8 mouse cellular contexts compared by ENCODE assay signal in genomic region chr16:91043461-91044248, GRCm38 (mm10). TPM values are rescaled to one million over a fixed set of nuclear protein-coding genes. Genes with fewer than 3 reads are reported as not detected.
DNase-seq lines count a peak whose midpoint lies in the region; ATAC-seq and TF ChIP-seq lines count a peak whose summit lies in the region.

No protein-coding gene starts in this region.

- TF ChIP-seq EP300 in CH12.LX (IDR thresholded peaks at IDR 0.05; ENCODE audit: low read length) = no peak
- no peak for TF ChIP-seq EP300 in heart, postnatal 0 days (IDR thresholded peaks at IDR 0.05; ENCODE audit: low read depth)

- peak; percentile 36; the same call in 1 of the 2 replicates for ATAC-seq in erythroid progenitor cell, adult 5-6 weeks (replicated peaks; ENCODE audit: low FRiP score, poor library complexity, severe bottlenecking)
- ATAC-seq in heart, postnatal 0 days (ENCODE audit: insufficient read depth, low read depth) = peak; percentile 83
- ATAC-seq in lung, embryonic 14.5 days (ENCODE audit: insufficient read depth) = peak; percentile 71
- peak; percentile 18; the same call in 1 of the 2 replicates for ATAC-seq in neutrophil, adult 5-6 weeks (ENCODE audit: extremely low read depth, insufficient number of reproducible peaks, low FRiP score, poor library complexity, severe bottlenecking)

- H3K4me1 ChIP-seq in CH12.LX (ENCODE audit: control insufficient read depth in 1 of 2, insufficient read depth in 2 of 2) = peaks cover 10 to 24% of the 10 kb centered on the region in 2 experiments; a peak in 3 of 4 replicates
- H3K4me1 ChIP-seq in brown adipose tissue, adult 24 weeks (ENCODE audit: control insufficient read depth, insufficient read depth, insufficient read length, low read length) = peaks cover 4% of the 10 kb centered on the region
- H3K4me1 ChIP-seq in heart, postnatal 0 days (ENCODE audit: control insufficient read depth, insufficient read depth) = peaks cover 7% of the 10 kb centered on the region
- H3K4me1 ChIP-seq in lung, embryonic 14.5 days (ENCODE audit: insufficient read depth) = peaks cover 4% of the 10 kb centered on the region; the same call in 1 of the 2 replicates

- H3K27me3 ChIP-seq in CH12.LX (replicated peaks) = peaks cover 22% of the 10 kb centered on the region
- no peaks in the 10 kb centered on the region for H3K27me3 ChIP-seq in heart, postnatal 0 days (ENCODE audit: control insufficient read depth, insufficient read depth, low read length)
- no peaks in the 10 kb centered on the region for H3K27me3 ChIP-seq in lung, embryonic 14.5 days (ENCODE audit: insufficient read depth, low read length)

- H3K9ac ChIP-seq in CH12.LX (ENCODE audit: insufficient read depth, low read depth) = peak overlapping the region; percentile 88
- peak overlapping the region; percentile 94 for H3K9ac ChIP-seq in heart, postnatal 0 days (replicated peaks; ENCODE audit: low read depth, low read length)
- peak overlapping the region; percentile 95 for H3K9ac ChIP-seq in lung, embryonic 14.5 days

- dilution Hi-C loops in CH12.LX (cut with MboI; ENCODE audit: extremely low pct_ligation_motif_present, extremely low pct_unique_long_range_greater_than_20kb, low sequenced_read_pairs) = no loop called here

- peak overlapping the region; percentile 76 to 98 (median 89) for H3K4me3 ChIP-seq in CH12.LX (replicated peaks in 1 of 3; ENCODE audit: low read depth in 2 of 3, low read length in 2 of 3, poor library complexity in 1 of 3)
- peak overlapping the region; percentile 85 for H3K4me3 ChIP-seq in brown adipose tissue, adult 24 weeks (ENCODE audit: insufficient read depth, low read depth, low read length)
- peak overlapping the region; percentile 96 for H3K4me3 ChIP-seq in heart, postnatal 0 days (ENCODE audit: low read depth, low read length)
- peak overlapping the region; percentile 96 for H3K4me3 ChIP-seq in lung, embryonic 14.5 days (ENCODE audit: low read depth, low read length)

- in situ Hi-C loops in CH12.LX (cut with MboI; ENCODE audit: low pct_ligation_motif_present, low pct_unique_long_range_greater_than_20kb, low sequenced_read_pairs) = loop anchor here (10.0 kb wide), 1 partner anchor 109 kb away; the partner anchor contains the start of gene Cfap298

- no peaks in the 10 kb centered on the region for H3K9me3 ChIP-seq in CH12.LX (replicated peaks; ENCODE audit: low read length)
- H3K9me3 ChIP-seq in heart, postnatal 0 days (replicated peaks; ENCODE audit: control insufficient read depth, low read length) = no peaks in the 10 kb centered on the region
- H3K9me3 ChIP-seq in lung, embryonic 14.5 days (ENCODE audit: low read depth, low read length) = no peaks in the 10 kb centered on the region

- TF ChIP-seq RAD21 in CH12.LX (IDR thresholded peaks at IDR 0.05; ENCODE audit: low read depth, low read length) = no peak

- peaks cover 43% of the 10 kb centered on the region for H3K79me2 ChIP-seq in CH12.LX (replicated peaks; ENCODE audit: control insufficient read depth, extremely low read depth, insufficient read depth, poor library complexity, severe bottlenecking)

- TF ChIP-seq POLR2A in CH12.LX (IDR thresholded peaks at IDR 0.05; ENCODE audit: low read depth, low read length) = no peak

- peak overlapping the region; percentile 74 for H3K27ac ChIP-seq in CH12.LX (ENCODE audit: insufficient read depth, low read depth)
- peak overlapping the region; percentile 86 for H3K27ac ChIP-seq in brown adipose tissue, adult 24 weeks (replicated peaks; ENCODE audit: low read depth, low read length)
- peak overlapping the region; percentile 97 for H3K27ac ChIP-seq in heart, postnatal 0 days (ENCODE audit: low read depth)
- H3K27ac ChIP-seq in lung, embryonic 14.5 days (ENCODE audit: low read depth) = peak overlapping the region; percentile 97

- peak overlapping the region; percentile 68 for H3K4me2 ChIP-seq in CH12.LX (ENCODE audit: insufficient read depth, low read depth, poor library complexity, severe bottlenecking)
- peak overlapping the region; percentile 72 for H3K4me2 ChIP-seq in heart, postnatal 0 days (ENCODE audit: low read depth, low read length)
- peak overlapping the region; percentile 72 for H3K4me2 ChIP-seq in lung, embryonic 14.5 days

- no peak for TF ChIP-seq CTCF in CH12.LX (conservative IDR thresholded peaks at IDR 0.05 in 1 of 2, IDR thresholded peaks at IDR 0.05 in 1 of 2; ENCODE audit: low read depth in 2 of 2, low read length in 2 of 2)
- no peak for TF ChIP-seq CTCF in heart, postnatal 0 days (IDR thresholded peaks at IDR 0.05; ENCODE audit: low read depth)
- no peak for TF ChIP-seq CTCF in lung, embryonic 14.5 days (IDR thresholded peaks at IDR 0.05; ENCODE audit: low read depth)

- peaks cover 18 to 27% of the 10 kb centered on the region in 2 experiments for H3K36me3 ChIP-seq in CH12.LX (replicated peaks in 1 of 2; ENCODE audit: control insufficient read depth in 1 of 2, insufficient read depth in 1 of 2, low read length in 1 of 2)
- peaks cover 17% of the 10 kb centered on the region for H3K36me3 ChIP-seq in heart, postnatal 0 days (replicated peaks; ENCODE audit: control insufficient read depth, insufficient read depth, low read length)
- H3K36me3 ChIP-seq in lung, embryonic 14.5 days (ENCODE audit: insufficient read depth) = peaks cover 28% of the 10 kb centered on the region

- DNase-seq in CH12.LX (ENCODE audit: extremely low read depth) = peak; percentile 62
- DNase-seq in heart, postnatal 0 days (ENCODE audit: low spot score) = peak; percentile 51
- peak; percentile 17 to 46 for DNase-seq in layer of hippocampus, adult 18-20 months (ENCODE audit: low spot score in 2 of 2)
- peak; percentile 73 for DNase-seq in lung, embryonic 14.5 days
- DNase-seq in thymus, adult 18-20 months = peak; percentile 54 to 60

- WGBS in heart, postnatal 0 days = 0% methylated on average over 63 of the region's 63 CpGs
- WGBS in lung, embryonic 14.5 days = under 1% methylated on average over 61 of the region's 63 CpGs

TF ChIP-seq in CH12.LX, 34 proteins besides CTCF, POLR2A, EP300 and RAD21:
- TF ChIP-seq SIN3A (IDR thresholded peaks at IDR 0.05; ENCODE audit: low read length) = peak; percentile 50; the same call in 1 of the 2 replicates
- peak; percentile 8; the same call in 1 of the 2 replicates for TF ChIP-seq MXI1 (IDR thresholded peaks at IDR 0.05; ENCODE audit: low read depth, low read length)
- TF ChIP-seq NRF1 (IDR thresholded peaks at IDR 0.05; ENCODE audit: low read depth, low read length) = no peak
- peak; percentile 92; the same call in 1 of the 2 replicates for TF ChIP-seq UBTF (IDR thresholded peaks at IDR 0.05; ENCODE audit: low read depth, low read length)
- TF ChIP-seq CHD1 (IDR thresholded peaks at IDR 0.05; ENCODE audit: low read depth, low read length) = no peak
- TF ChIP-seq NELFE (IDR thresholded peaks at IDR 0.05; ENCODE audit: low read depth, low read length) = no peak
- TF ChIP-seq CHD2 (IDR thresholded peaks at IDR 0.05; ENCODE audit: low read length) = peak; percentile 73; the same call in 1 of the 2 replicates

RNA-seq across cellular contexts. Expression of gene Paxbp1, which starts 0.7 kb away (rescaled TPM):
- 38.5 and 39.4 TPM in 2 replicates for total RNA-seq in CH12.LX (2012; rRNA removed)
- 74.4 and 96.9 TPM in 2 replicates for total RNA-seq in CH12.LX (2014; rRNA removed)
- 69.7 and 77.1 TPM in 2 replicates for polyA plus RNA-seq in CH12.LX (2012; ENCODE audit: insufficient read length, low read depth)
- polyA plus RNA-seq in brown adipose tissue, adult 24 weeks (2012; ENCODE audit: insufficient read depth, insufficient read length, missing spikeins) = 13.5 and 24.4 TPM in 2 replicates
- total RNA-seq in erythroid progenitor cell, adult 5-6 weeks (2015; ENCODE audit: low replicate concordance) = 147 and 193 TPM in 2 replicates
- 152 and 209 TPM in 2 replicates for total RNA-seq in erythroid progenitor cell, adult 5-6 weeks (2017; ENCODE audit: low replicate concordance)
- 30.6 and 33.8 TPM in 2 replicates for total RNA-seq in heart, postnatal 0 days (2014; rRNA removed; ENCODE audit: low replicate concordance)
- 18.8 and 19.0 TPM in 2 replicates for polyA plus RNA-seq in heart, postnatal 0 days (2015; fragmentation: Nextera tagmentation; extraction: Ambion mirVana)
- 10 to 100 TPM; 63.3 to 68.5 TPM for total RNA-seq in layer of hippocampus, adult 18-20 months (2021)
- polyA plus RNA-seq in lung, embryonic 14.5 days (2014; fragmentation: Nextera tagmentation; extraction: Ambion mirVana) = 62.4 and 66.4 TPM in 2 replicates
- 134 and 148 TPM in 2 replicates for total RNA-seq in neutrophil, adult 5-6 weeks (2017)

RNA-seq across cellular contexts. Expression of gene Synj1, which starts 32.5 kb away (rescaled TPM):
- total RNA-seq in CH12.LX (2012; rRNA removed) (8.1 and 8.4 TPM in 2 replicates), CH12.LX (2014; rRNA removed) (3.6 and 4.6 TPM in 2 replicates)
- 12.2 and 20.7 TPM in 2 replicates for polyA plus RNA-seq in CH12.LX (2012; ENCODE audit: insufficient read length, low read depth)
- 9.6 and 11.7 TPM in 2 replicates for polyA plus RNA-seq in brown adipose tissue, adult 24 weeks (2012; ENCODE audit: insufficient read depth, insufficient read length, missing spikeins)
- 140 and 150 TPM in 2 replicates for total RNA-seq in erythroid progenitor cell, adult 5-6 weeks (2015; ENCODE audit: low replicate concordance)
- total RNA-seq in erythroid progenitor cell, adult 5-6 weeks (2017; ENCODE audit: low replicate concordance) = 84.7 and 104 TPM in 2 replicates
- total RNA-seq in heart, postnatal 0 days (2014; rRNA removed; ENCODE audit: low replicate concordance) = 11.8 and 19.3 TPM in 2 replicates
- 6.6 and 8.5 TPM in 2 replicates for polyA plus RNA-seq in heart, postnatal 0 days (2015; fragmentation: Nextera tagmentation; extraction: Ambion mirVana)
- total RNA-seq in layer of hippocampus, adult 18-20 months (2021) = 100 to 1,000 TPM; 425 to 459 TPM
- 15.2 and 17.6 TPM in 2 replicates for polyA plus RNA-seq in lung, embryonic 14.5 days (2014; fragmentation: Nextera tagmentation; extraction: Ambion mirVana)
- 85.6 and 87.6 TPM in 2 replicates for total RNA-seq in neutrophil, adult 5-6 weeks (2017)

RNA-seq across cellular contexts. Expression of gene 4932438H23Rik, which starts 51.3 kb away (rescaled TPM):
- not detected in 2 replicates for total RNA-seq in CH12.LX (2012; rRNA removed)
- not detected in 2 replicates for total RNA-seq in CH12.LX (2014; rRNA removed)
- polyA plus RNA-seq in CH12.LX (2012; ENCODE audit: insufficient read length, low read depth) = not detected in 2 replicates
- polyA plus RNA-seq in brown adipose tissue, adult 24 weeks (2012; ENCODE audit: insufficient read depth, insufficient read length, missing spikeins) = not detected in 2 replicates
- not detected in 2 replicates for total RNA-seq in erythroid progenitor cell, adult 5-6 weeks (2015; ENCODE audit: low replicate concordance)
- total RNA-seq in erythroid progenitor cell, adult 5-6 weeks (2017; ENCODE audit: low replicate concordance) = not detected in 2 replicates
- total RNA-seq in heart, postnatal 0 days (2014; rRNA removed; ENCODE audit: low replicate concordance) = 0.11 TPM in 1 of 2 replicates, not detected in the other
- polyA plus RNA-seq in heart, postnatal 0 days (2015; fragmentation: Nextera tagmentation; extraction: Ambion mirVana) = 0.05 and 0.14 TPM in 2 replicates
- total RNA-seq in layer of hippocampus, adult 18-20 months (2021) = 1 to 10 TPM; 2.2 to 2.7 TPM
- 0.11 TPM in 1 of 2 replicates, not detected in the other for polyA plus RNA-seq in lung, embryonic 14.5 days (2014; fragmentation: Nextera tagmentation; extraction: Ambion mirVana)
- 0.23 TPM in 1 of 2 replicates, not detected in the other for total RNA-seq in neutrophil, adult 5-6 weeks (2017)

Comparison
In these comparisons a context has a peak if more than half of its experiments do, and no peak if none do; other contexts are left out.
1. Peak in every context shown above with its lines: DNase-seq, ATAC-seq, H3K4me3 ChIP-seq and H3K27ac ChIP-seq.
2. ATAC-seq: peak in every context shown above with its lines; median percentile 83 in heart, postnatal 0 days; 71 in lung, embryonic 14.5 days; 36 in erythroid progenitor cell, adult 5-6 weeks; 18 in neutrophil, adult 5-6 weeks.